Mouse (Mus musculus) left cerebral cortex, adult 11 months (tissue): ENCODE data around the gene Mgst2.

Source experiments
- DNase-seq: peaks from one replicate; pipeline ENCODE4 v3.0.0; 2022; ENCODE audit warnings: low spot score

Gene Mgst2

GRCm38 (mm10) chr3:51654303-51655055, 5.7 kb upstream of the Mgst2 start:
- no peak for DNase-seq

- DNase-seq, result no peak
Measured at GRCm38 (mm10) chr3:51659415-51659814, 745 bp upstream of the Mgst2 start.

- DNase-seq, result no peak
Measured at GRCm38 (mm10) chr3:51660821-51661276, 689 bp downstream of the Mgst2 start.

GRCm38 (mm10) chr3:51661376-51661775, 1.2 kb downstream of the Mgst2 start:
- DNase-seq, result no peak

- DNase-seq, result no peak
Measured at GRCm38 (mm10) chr3:51661880-51662550, 1.9 kb downstream of the Mgst2 start.

GRCm38 (mm10) chr3:51662557-51662956, 2.4 kb downstream of the Mgst2 start:
- DNase-seq, result no peak

- no peak for DNase-seq
Measured at GRCm38 (mm10) chr3:51668607-51669006, 8.4 kb downstream of the Mgst2 start.

- DNase-seq, result no peak
Measured at GRCm38 (mm10) chr3:51670414-51671070, 10.4 kb downstream of the Mgst2 start.

GRCm38 (mm10) chr3:51671071-51671469, 10.9 kb downstream of the Mgst2 start:
- no peak for DNase-seq

GRCm38 (mm10) chr3:51672631-51673030, 12.5 kb downstream of the Mgst2 start:
- no peak for DNase-seq

- DNase-seq, result peak; percentile 27
Measured at GRCm38 (mm10) chr3:51673408-51674086, 13.4 kb downstream of the Mgst2 start.

- no peak for DNase-seq
Measured at GRCm38 (mm10) chr3:51674963-51675362, 14.8 kb downstream of the Mgst2 start.

GRCm38 (mm10) chr3:51685539-51685938, 25.4 kb downstream of the Mgst2 start:
- DNase-seq, result no peak

- no peak for DNase-seq
Measured at GRCm38 (mm10) chr3:51686316-51686715, 26.2 kb downstream of the Mgst2 start.

- no peak for DNase-seq
Measured at GRCm38 (mm10) chr3:51686791-51687190, 26.6 kb downstream of the Mgst2 start.

- DNase-seq, result no peak
Measured at GRCm38 (mm10) chr3:51688725-51689124, 28.6 kb downstream of the Mgst2 start.

GRCm38 (mm10) chr3:51693196-51693595, 33.0 kb downstream of the Mgst2 start:
- DNase-seq, result no peak

GRCm38 (mm10) chr3:51694576-51694975, 34.4 kb downstream of the Mgst2 start:
- no peak for DNase-seq

GRCm38 (mm10) chr3:51695713-51696112, 35.6 kb downstream of the Mgst2 start:
- no peak for DNase-seq

- DNase-seq, result no peak
Measured at GRCm38 (mm10) chr3:51697931-51698330, 37.8 kb downstream of the Mgst2 start.

- DNase-seq, result no peak
Measured at GRCm38 (mm10) chr3:51700123-51700522, 40.0 kb downstream of the Mgst2 start.

- DNase-seq, result peak; percentile 29
Measured at GRCm38 (mm10) chr3:51700731-51701280, 40.6 kb downstream of the Mgst2 start.
